Mouse (Mus musculus) heart, embryonic 16.5 days (tissue): ENCODE data around the gene Pef1. TPM values are rescaled to one million over a fixed set of nuclear protein-coding genes. Genes with fewer than 3 reads are reported as not detected.

Source experiments
- ATAC-seq: fragments of 200-750 bp; cut with Nextera tagmentation; replicated peaks from 2 replicates; pipeline ENCODE4 v1.8.0; 2017; ENCODE audit warnings: moderate number of reproducible peaks; ENCODE audit not compliant: insufficient read depth, low FRiP score; ENCODE audit errors: extremely low read depth
- H3K27ac ChIP-seq: fragments of 300-500 bp; sonication (generic); 2 replicates; pipeline ENCODE4 v1.5.1; 2014; ENCODE audit warnings: mild to moderate bottlenecking, low read length, control low read depth, moderate library complexity
- H3K27me3 ChIP-seq: fragments of 300-500 bp; sonication (generic); 2 replicates; pipeline ENCODE4 v1.6.1; 2014; ENCODE audit warnings: low read length, mixed read lengths; ENCODE audit not compliant: control insufficient read depth, insufficient read depth
- H3K36me3 ChIP-seq: fragments of 300-500 bp; sonication (generic); 2 replicates; pipeline ENCODE4 v1.6.1; 2014; ENCODE audit not compliant: control insufficient read depth, insufficient read depth
- H3K4me1 ChIP-seq: fragments of 300-500 bp; sonication (generic); 2 replicates; pipeline ENCODE4 v1.6.1; 2014; ENCODE audit warnings: low read length, mixed read lengths; ENCODE audit not compliant: control insufficient read depth, insufficient read depth
- H3K4me2 ChIP-seq: fragments of 300-500 bp; sonication (generic); 2 replicates; pipeline ENCODE4 v1.6.1; 2014; ENCODE audit warnings: low read depth, mild to moderate bottlenecking, control low read depth, low read length
- H3K4me3 ChIP-seq: fragments of 300-500 bp; sonication (generic); 2 replicates; pipeline ENCODE4 v1.5.1; 2014; ENCODE audit warnings: mild to moderate bottlenecking, control low read depth, low read length
- H3K9ac ChIP-seq: fragments of 300-500 bp; sonication (generic); 2 replicates; pipeline ENCODE4 v1.6.1; 2014; ENCODE audit warnings: low read length, control low read depth
- H3K9me3 ChIP-seq: fragments of 300-500 bp; sonication (generic); replicated peaks from 2 replicates; pipeline ENCODE4 v1.6.1; 2016; ENCODE audit warnings: low read length; ENCODE audit not compliant: control insufficient read depth
- WGBS: fragments of 180-500 bp; shearing (Covaris S2); extraction: QIAGEN DNeasy Blood & Tissue Kit; methylation state at CpG from one replicate; pipeline ENCODE4 v1.1.7; 2014; 5-methylcytosine and 5-hydroxymethylcytosine counted together
- polyA plus RNA-seq: library from polyadenylated mRNA; unstranded; fragments of >200 nt; fragmentation: Nextera tagmentation; extraction: Ambion mirVana; gene quantifications from 2 replicates; pipeline ENCODE4 v1.2.1, GENCODE M21; 2015

Pef1 gene
- polyA plus RNA-seq, 1 experiment from 2014 or later = 61.9 TPM

GRCm38 (mm10) chr4:130166061-130166460 lies 63.7 kb downstream of the Pef1 start:
- no peak overlapping the region for H3K27ac ChIP-seq
- no peak overlapping the region for H3K9ac ChIP-seq
- H3K4me1 ChIP-seq = peaks cover 59% of the 10 kb centered on the region
- no peak overlapping the region for H3K4me2 ChIP-seq
- no peak overlapping the region for H3K4me3 ChIP-seq
- no peaks in the 10 kb centered on the region for H3K9me3 ChIP-seq
- WGBS = 80% methylated on average over 18 of the region's 18 CpGs
- no peak for ATAC-seq
- H3K27me3 ChIP-seq = no peaks in the 10 kb centered on the region
- H3K36me3 ChIP-seq = no peaks in the 10 kb centered on the region

GRCm38 (mm10) chr4:130166592-130166991 lies 64.2 kb downstream of the Pef1 start:
- Histone ChIP-seq H3K36me3 (no peaks in the 10 kb centered on the region), H3K27ac (peak overlapping the region; percentile 44), H3K4me1 (peaks cover 61% of the 10 kb centered on the region), H3K9me3 (no peaks in the 10 kb centered on the region), H3K9ac (0 out of 2 replicates have a peak overlapping the region, but pooled peaks have one; percentile 18), H3K27me3 (no peaks in the 10 kb centered on the region), H3K4me3 (no peak overlapping the region), H3K4me2 (no peak overlapping the region)
- no peak for ATAC-seq
- WGBS = 76% methylated on average over 8 of the region's 8 CpGs

DNA sequence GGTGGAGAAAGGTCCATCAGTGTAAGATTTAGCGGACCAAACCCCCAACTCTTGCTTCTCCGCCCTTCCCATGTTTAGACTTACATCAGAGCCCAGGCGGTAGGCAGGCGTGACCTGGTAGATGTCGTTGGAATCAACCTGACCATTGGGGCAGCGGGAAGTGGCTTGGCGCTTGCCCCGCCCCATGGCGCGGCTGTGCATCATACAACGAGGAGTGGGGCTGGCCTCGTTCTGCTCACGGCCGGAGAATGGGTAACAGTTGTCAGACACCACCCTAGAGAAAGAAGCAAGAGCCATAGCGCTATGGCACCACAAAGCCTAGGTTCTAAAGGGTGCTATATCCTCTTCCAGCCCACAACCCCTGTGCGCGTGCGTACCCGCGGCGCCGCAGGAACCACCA lies 65.0 kb downstream of the Pef1 start:
- Histone ChIP-seq H3K4me2 (peak overlapping the region; percentile 59), H3K4me3 (no peak overlapping the region), H3K4me1 (peaks cover 64% of the 10 kb centered on the region), H3K27ac (peak overlapping the region; percentile 90), H3K36me3 (no peaks in the 10 kb centered on the region), H3K9ac (peak overlapping the region; percentile 62), H3K27me3 (no peaks in the 10 kb centered on the region), H3K9me3 (no peaks in the 10 kb centered on the region)
- 69% methylated on average over 22 of the region's 22 CpGs for WGBS
- ATAC-seq = no peak

DNA sequence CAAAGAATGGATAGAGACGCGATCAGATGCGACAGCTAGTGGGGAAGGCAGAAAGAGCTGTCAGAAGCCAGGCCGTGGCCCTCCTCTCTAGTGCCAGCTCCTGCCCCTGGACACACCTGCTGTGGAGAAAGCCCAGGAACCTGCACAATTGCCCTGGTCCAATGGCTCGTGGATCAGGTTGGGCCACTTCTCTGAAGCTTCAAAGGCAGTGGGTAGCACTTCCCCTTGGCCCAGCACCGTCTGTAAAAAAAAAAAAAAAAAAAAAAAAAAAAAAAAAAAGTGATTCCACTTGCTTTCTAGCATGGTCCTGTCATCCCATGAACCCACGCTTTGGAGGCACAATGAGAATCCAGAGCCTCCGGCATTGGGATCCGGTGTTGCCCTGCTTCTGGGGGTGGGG lies 65.5 kb downstream of the Pef1 start:
- WGBS = 30% methylated on average over 9 of the region's 9 CpGs

DNA sequence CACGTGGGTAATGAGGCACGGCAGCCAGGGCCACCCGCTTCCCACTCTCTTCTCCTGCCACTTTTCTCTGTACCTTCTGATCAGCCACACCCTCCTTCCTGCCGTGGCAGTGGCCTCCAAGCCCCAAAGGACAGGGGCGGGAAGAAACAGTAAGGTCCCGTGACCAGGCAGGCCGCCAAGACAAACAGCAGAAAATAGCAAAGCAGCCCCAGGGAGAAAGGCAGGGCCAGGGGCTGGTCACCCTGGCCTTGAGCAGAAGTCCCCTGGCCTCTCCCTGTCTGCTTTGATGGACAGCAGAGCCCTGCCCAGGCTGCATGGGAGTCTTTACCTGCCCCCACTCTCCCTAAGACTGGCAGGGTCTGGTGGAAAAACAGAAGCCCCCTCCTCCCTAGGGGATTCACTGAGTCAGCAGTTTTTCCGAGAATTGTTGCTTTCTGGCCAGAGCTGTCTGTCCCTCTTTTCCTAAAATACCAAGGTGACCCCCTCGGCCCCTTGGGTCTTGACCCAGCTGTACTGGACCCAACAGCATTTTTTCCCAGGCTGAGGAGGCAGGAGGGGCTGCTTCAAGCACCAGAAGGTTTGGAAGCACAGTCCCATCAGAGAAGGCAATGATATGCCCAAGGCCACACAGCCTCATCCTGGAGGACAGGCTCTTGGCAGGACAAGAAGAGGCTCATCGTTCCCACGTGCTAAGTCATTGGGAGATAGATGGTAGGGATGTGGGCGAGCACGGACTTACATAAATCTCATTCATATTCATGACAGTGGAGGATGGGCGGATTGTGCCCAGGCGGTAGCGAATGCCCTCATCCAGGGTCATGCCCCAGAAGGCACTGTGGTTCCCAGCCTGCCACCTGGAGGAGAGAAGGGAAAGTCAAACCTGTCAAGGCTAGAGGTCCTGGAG lies 66.2 kb downstream of the Pef1 start:
- H3K9ac ChIP-seq = peak overlapping the region; percentile 62
- no peaks in the 10 kb centered on the region for H3K9me3 ChIP-seq
- ATAC-seq = peak; percentile 80
- H3K27me3 ChIP-seq = no peaks in the 10 kb centered on the region
- peak overlapping the region; percentile 59 for H3K4me2 ChIP-seq
- WGBS = 34% methylated on average over 16 of the region's 16 CpGs
- H3K4me1 ChIP-seq = peaks cover 66% of the 10 kb centered on the region
- H3K36me3 ChIP-seq = no peaks in the 10 kb centered on the region
- H3K4me3 ChIP-seq = no peak overlapping the region; the same call in 1 of the 2 replicates
- peak overlapping the region; percentile 90 for H3K27ac ChIP-seq

More for the DNA sequence above, 65.5 kb downstream of the Pef1 start:
- no peaks in the 10 kb centered on the region for H3K9me3 ChIP-seq
- H3K4me3 ChIP-seq = no peak overlapping the region; the same call in 1 of the 2 replicates
- H3K36me3 ChIP-seq = no peaks in the 10 kb centered on the region
- peak overlapping the region; percentile 90 for H3K27ac ChIP-seq
- H3K27me3 ChIP-seq = no peaks in the 10 kb centered on the region
- 0 out of 2 replicates have a peak, but pooled peaks have one; percentile 0 for ATAC-seq
- H3K4me2 ChIP-seq = peak overlapping the region; percentile 59
- peaks cover 67% of the 10 kb centered on the region for H3K4me1 ChIP-seq
- H3K9ac ChIP-seq = peak overlapping the region; percentile 62

DNA sequence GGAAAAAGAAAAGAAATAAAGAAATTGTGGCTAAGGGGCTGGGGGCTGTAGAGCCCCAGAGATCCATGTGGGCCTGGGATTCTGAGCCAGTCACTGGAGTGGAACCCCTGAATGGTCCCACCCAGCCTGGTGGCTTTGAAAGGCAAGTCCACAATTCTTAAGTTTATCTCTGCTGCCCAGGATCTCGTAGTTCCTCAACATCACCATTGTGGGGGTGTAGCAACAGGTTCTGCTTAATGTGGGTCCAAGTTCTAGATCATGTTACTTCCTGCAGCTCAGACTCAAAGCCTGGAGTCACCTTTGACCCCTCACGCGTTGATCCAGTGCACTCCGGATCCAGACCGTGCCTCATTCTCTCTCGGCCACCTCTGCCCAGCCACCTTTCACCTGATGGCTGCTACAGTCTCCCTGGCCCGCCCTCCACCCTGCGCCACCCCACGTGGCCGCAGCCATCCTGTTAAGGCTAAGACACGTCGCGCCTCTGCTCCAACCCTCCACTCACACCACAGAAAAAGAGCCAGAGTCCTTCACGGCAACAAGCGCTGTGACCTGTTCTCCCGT lies 67.1 kb downstream of the Pef1 start:
- peaks cover 67% of the 10 kb centered on the region for H3K4me1 ChIP-seq
- ATAC-seq = no peak
- H3K9me3 ChIP-seq = no peaks in the 10 kb centered on the region
- H3K27ac ChIP-seq = peak overlapping the region; percentile 90
- H3K4me3 ChIP-seq = no peak overlapping the region
- no peaks in the 10 kb centered on the region for H3K27me3 ChIP-seq
- 83% methylated on average over 16 of the region's 16 CpGs for WGBS
- no peak overlapping the region for H3K9ac ChIP-seq
- no peaks in the 10 kb centered on the region for H3K36me3 ChIP-seq
- H3K4me2 ChIP-seq = no peak overlapping the region

- no peak for ATAC-seq
- H3K27me3 ChIP-seq = no peaks in the 10 kb centered on the region
- H3K36me3 ChIP-seq = no peaks in the 10 kb centered on the region
- peaks cover 75% of the 10 kb centered on the region for H3K4me1 ChIP-seq
- H3K4me3 ChIP-seq = no peak overlapping the region
- H3K9me3 ChIP-seq = no peaks in the 10 kb centered on the region
- H3K27ac ChIP-seq = peak overlapping the region; percentile 2
- no peak overlapping the region for H3K4me2 ChIP-seq
- 44% methylated on average over 4 of the region's 4 CpGs for WGBS
- H3K9ac ChIP-seq = no peak overlapping the region
These were observed 68.0 kb downstream of the Pef1 start for GRCm38 (mm10) chr4:130170362-130170761.

DNA sequence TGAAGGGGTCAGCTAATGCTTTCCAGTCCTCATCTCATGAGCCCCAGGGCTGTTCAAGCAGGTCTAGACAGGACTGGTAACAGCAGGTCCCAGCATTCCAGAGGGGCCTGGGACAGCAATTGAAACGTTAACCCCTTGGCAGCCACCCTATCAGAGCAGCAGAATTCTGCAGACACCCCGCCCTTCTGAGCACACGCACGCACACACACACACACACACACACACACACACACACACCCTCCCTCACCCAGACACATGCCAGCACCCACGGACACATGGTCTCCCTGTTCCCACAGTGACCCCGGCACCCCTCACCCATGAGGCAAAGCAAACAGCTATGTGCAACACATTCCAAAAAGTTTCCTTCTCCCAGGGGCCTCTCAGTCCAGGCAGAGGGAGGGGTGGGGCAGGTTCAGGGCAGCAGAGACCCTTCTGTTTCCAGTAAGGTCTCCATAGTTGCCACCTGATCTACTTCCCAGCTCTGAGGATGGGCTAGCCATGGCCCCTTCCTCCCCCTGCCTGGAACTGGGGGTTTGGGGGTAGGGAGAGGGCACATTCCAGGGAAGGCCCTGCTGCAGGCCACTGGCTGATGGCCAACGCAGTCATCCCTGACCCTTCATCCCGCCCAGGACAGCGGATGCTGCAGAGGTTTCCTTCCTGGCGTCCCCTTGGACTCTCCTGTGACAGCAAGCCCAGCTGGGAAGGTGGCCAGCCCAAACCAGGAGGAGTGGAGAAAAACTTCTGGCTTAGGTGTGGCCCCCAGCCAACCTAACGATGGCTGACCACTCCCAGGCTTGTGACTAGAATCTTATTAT lies 69.8 kb downstream of the Pef1 start:
- peak; percentile 46; the same call in 1 of the 2 replicates for ATAC-seq
- WGBS = 9% methylated on average over 11 of the region's 11 CpGs
- peak overlapping the region; percentile 21 for H3K4me3 ChIP-seq
- H3K9ac ChIP-seq = peak overlapping the region; percentile 64
- H3K9me3 ChIP-seq = no peaks in the 10 kb centered on the region
- H3K27ac ChIP-seq = peak overlapping the region; percentile 88
- no peaks in the 10 kb centered on the region for H3K27me3 ChIP-seq
- H3K36me3 ChIP-seq = no peaks in the 10 kb centered on the region
- peaks cover 78% of the 10 kb centered on the region for H3K4me1 ChIP-seq
- peak overlapping the region; percentile 66 for H3K4me2 ChIP-seq
